Mouse (Mus musculus): Measurements from ENCODE around the gene Arpc4. TPM values are rescaled to one million over a fixed set of nuclear protein-coding genes. Genes with fewer than 3 reads are reported as not detected.

Gene Arpc4
- polyA plus RNA-seq, 1 experiment from 2014 or later, result 384 TPM

DNA sequence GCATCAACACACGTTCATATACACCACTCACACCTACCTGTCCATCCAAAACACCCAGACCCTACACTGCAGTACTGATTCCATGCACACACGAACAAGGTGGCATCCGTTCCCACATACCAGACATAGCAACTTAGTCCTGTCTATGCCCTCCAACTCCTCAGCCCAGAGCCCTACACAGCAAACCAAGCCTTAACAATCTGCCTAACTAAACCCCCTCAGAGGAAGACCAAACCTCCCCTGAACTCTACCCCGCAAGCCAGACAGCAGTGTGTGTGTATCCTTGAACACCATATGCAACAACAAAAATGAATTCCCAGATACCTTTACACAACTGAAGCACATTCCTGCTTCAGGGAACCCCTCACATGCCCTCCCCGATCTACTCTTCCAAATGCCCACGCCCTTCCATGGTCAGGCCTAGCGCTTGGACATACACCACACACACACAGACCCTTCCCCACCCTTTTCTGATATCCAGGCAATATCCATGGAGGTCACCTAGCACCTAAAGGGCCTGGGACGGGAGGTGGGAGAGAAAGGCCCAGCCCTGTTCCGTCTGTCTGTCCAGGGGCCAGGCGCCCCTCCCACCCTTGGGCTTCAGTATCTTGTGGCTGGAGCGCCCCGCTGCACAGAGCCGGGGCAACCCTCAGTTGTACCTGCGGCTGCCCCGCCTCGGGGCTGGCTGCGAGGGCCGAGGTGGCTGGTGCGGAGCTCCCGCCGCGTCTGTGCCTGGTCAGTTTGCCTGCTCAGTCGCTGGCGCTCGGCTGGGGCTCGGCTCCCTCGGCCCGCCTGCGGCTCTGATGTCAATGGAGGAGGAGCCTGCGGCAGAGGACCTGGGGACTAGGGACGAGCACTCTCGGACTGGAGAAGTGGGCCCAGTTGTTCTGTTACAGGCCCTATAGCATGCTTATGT is 34.5 kb upstream of the Arpc4 start, which contains the start of gene Camk1:
Gene Camk1, minus strand, starts transcription at position 808 of the 916 bp plus-strand sequence.
- Histone ChIP-seq H3K27me3 (no peaks in the 10 kb centered on the region), H3K27ac (0 out of 2 replicates have a peak within 1 kb of the TSS, but pooled peaks have one; percentile 28), H3K4me2 (replicated peaks) (peak within 1 kb of the TSS; percentile 72), H3K4me3 (peak within 1 kb of the TSS; percentile 62), H3K36me3 (peaks cover 28% of the 10 kb centered on the region), H3K4me1 (peaks cover 25% of the 10 kb centered on the region), H3K9ac (peak within 1 kb of the TSS; percentile 79), H3K9me3 (no peaks in the 10 kb centered on the region)
- ATAC-seq (ENCODE audit: low FRiP score, low read depth), result peak; percentile 87
- WGBS, result 14% methylated on average over 32 of the region's 32 CpGs

DNA sequence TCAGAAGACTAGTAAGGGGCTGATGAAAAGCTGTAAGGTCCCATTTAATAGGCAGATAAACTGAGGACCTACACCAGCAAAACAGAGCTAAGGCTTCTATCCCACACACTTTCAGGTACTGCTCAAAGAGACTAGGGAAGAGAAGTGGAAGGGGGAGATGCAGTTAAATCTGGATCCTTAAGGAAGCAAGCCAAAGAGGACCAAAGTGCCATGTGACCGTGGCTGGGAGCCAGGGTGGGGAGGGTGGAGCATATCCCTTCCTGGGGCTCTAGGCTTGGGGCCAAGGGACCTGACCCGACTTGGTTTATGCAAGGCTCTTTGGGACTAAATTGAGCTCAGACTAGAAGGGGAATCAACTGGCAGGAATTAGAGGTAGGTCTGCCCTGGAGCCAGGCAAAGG is 33.6 kb upstream of the Arpc4 start:
- Histone ChIP-seq H3K4me3 (peak overlapping the region; percentile 62; the same call in 1 of the 2 replicates), H3K4me1 (peaks cover 25% of the 10 kb centered on the region), H3K27me3 (no peaks in the 10 kb centered on the region), H3K9me3 (no peaks in the 10 kb centered on the region), H3K27ac (no peak overlapping the region), H3K4me2 (replicated peaks) (peak overlapping the region; percentile 72), H3K9ac (no peak overlapping the region), H3K36me3 (peaks cover 19% of the 10 kb centered on the region)
- 0 out of 2 replicates have a peak, but pooled peaks have one; percentile 4 for ATAC-seq (ENCODE audit: low FRiP score, low read depth)
- WGBS, result 42% methylated on average over 2 of the region's 2 CpGs

DNA sequence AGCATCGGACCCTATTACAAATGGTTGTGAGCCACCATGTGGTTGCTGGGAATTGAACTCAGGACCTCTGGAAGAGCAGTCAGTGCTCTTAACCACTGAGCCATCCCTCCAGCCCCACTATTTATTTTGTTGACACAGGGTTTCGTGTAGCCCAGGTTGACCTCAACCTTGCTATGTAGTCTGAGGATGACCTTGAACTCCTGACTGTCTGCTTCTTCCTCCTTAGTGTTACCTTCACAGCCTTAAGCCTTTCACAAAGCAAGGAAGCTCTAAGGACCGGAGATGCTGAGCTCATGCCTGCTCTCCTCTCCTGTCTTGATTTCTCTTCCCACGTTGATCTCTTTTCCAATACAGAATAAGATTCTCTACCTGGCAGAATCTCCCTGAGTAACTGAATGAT is 31.0 kb upstream of the Arpc4 start:
- H3K36me3 ChIP-seq, result no peaks in the 10 kb centered on the region
- ATAC-seq (ENCODE audit: low FRiP score, low read depth), result no peak
- H3K27ac ChIP-seq, result no peak overlapping the region
- no peaks in the 10 kb centered on the region for H3K27me3 ChIP-seq
- WGBS, result 77% methylated on average over 4 of the region's 4 CpGs
- no peak overlapping the region for H3K4me3 ChIP-seq
- H3K9ac ChIP-seq, result no peak overlapping the region
- H3K4me1 ChIP-seq, result peaks cover 20% of the 10 kb centered on the region
- H3K4me2 ChIP-seq (replicated peaks), result no peak overlapping the region
- no peaks in the 10 kb centered on the region for H3K9me3 ChIP-seq

DNA sequence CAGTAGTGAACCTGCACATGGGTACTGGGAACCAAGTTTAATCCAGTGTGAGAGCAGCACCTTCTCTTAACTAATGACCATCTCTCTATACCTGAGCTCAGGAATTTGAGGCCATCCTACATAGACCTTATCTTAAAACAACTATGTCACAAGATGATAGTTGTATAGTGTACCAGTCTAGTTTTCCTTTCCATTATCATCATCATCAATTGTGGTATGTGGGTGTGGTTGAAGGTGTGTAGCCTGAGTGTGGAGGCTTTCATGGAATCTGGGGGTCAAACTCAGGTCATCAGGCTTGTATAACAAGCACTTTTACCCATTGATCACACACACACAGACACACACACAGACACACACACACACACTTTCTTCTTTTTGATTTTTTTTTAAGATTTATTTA is 27.4 kb upstream of the Arpc4 start:
- no peaks in the 10 kb centered on the region for H3K36me3 ChIP-seq
- H3K9me3 ChIP-seq, result no peaks in the 10 kb centered on the region
- H3K4me1 ChIP-seq, result no peaks in the 10 kb centered on the region
- H3K4me3 ChIP-seq, result no peak overlapping the region
- no peak for ATAC-seq (ENCODE audit: low FRiP score, low read depth)
- H3K27ac ChIP-seq, result no peak overlapping the region
- H3K4me2 ChIP-seq (replicated peaks), result no peak overlapping the region
- H3K27me3 ChIP-seq, result no peaks in the 10 kb centered on the region
- no peak overlapping the region for H3K9ac ChIP-seq

DNA sequence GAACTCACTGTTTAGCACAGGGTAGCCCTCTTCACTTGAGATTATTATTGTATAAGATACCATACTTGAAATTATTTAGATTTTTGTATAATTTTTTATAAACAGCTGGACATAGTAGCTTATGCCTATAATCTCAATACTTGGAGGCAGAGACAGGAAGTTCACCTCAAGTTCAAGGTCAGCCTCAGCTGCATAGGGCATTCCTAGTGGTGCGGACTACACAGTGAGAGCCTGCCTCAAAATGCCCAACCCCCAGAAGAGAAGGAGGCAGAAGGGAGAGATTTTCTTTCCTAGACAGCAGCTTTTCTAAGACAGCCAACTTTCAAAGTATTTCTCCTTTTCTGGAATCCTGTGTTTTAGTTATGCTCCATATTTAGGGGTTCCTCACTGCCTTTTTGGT is 26.8 kb upstream of the Arpc4 start:
- Histone ChIP-seq H3K9ac (no peak overlapping the region), H3K4me2 (replicated peaks) (no peak overlapping the region), H3K27ac (no peak overlapping the region), H3K27me3 (no peaks in the 10 kb centered on the region), H3K36me3 (no peaks in the 10 kb centered on the region), H3K4me1 (no peaks in the 10 kb centered on the region), H3K9me3 (no peaks in the 10 kb centered on the region), H3K4me3 (no peak overlapping the region)
- WGBS, result 76% methylated on average over 1 of the region's 1 CpGs
- no peak for ATAC-seq (ENCODE audit: low FRiP score, low read depth)

DNA sequence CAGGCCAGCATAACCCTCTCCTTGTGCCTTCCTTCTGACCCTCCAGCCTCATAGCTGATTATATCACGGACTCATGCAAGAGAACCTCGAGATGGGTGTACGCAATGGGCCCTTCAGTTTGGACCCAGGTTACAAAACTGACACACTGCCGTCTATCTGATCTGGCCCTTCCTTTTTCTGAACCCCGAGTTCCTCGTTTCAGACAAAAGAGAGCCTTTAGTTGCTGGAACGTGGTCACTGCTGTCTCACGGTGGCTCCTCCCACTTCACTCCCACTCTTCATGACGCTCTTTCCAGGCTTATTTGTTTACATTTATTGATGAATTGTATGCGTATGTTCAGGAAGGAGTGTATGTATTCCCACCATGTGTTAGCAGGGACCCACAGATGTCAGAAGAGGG is 26.3 kb upstream of the Arpc4 start:
- WGBS, result 68% methylated on average over 10 of the region's 10 CpGs
- Histone ChIP-seq H3K4me2 (replicated peaks) (no peak overlapping the region), H3K27ac (no peak overlapping the region), H3K4me3 (no peak overlapping the region), H3K9me3 (no peaks in the 10 kb centered on the region), H3K9ac (no peak overlapping the region), H3K4me1 (no peaks in the 10 kb centered on the region), H3K27me3 (no peaks in the 10 kb centered on the region), H3K36me3 (no peaks in the 10 kb centered on the region)
- no peak for ATAC-seq (ENCODE audit: low FRiP score, low read depth)

DNA sequence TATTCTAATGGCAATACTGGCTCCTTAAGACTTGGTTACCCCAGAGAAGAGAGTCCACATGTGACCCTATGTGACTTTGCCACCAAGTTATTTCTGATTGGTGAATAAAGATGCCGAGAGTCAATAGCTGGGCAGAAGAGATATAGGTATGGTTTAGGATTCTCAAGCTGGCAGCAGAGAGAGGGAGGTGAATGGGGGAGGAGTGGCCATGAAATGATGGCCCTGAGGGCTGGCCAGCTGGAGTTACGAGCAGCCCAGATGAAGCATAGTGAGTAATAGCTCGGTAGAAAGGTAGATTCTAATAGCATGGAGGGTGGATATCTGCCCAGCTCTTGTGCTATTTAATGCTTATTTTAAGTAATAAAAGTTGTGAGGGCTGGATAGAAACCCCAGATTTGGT is 25.1 kb upstream of the Arpc4 start:
- WGBS, result 70% methylated on average over 3 of the region's 3 CpGs
- Histone ChIP-seq H3K36me3 (no peaks in the 10 kb centered on the region), H3K9me3 (no peaks in the 10 kb centered on the region), H3K27ac (no peak overlapping the region), H3K4me2 (replicated peaks) (no peak overlapping the region), H3K27me3 (no peaks in the 10 kb centered on the region), H3K4me3 (no peak overlapping the region), H3K4me1 (no peaks in the 10 kb centered on the region), H3K9ac (no peak overlapping the region)
- no peak for ATAC-seq (ENCODE audit: low FRiP score, low read depth)

DNA sequence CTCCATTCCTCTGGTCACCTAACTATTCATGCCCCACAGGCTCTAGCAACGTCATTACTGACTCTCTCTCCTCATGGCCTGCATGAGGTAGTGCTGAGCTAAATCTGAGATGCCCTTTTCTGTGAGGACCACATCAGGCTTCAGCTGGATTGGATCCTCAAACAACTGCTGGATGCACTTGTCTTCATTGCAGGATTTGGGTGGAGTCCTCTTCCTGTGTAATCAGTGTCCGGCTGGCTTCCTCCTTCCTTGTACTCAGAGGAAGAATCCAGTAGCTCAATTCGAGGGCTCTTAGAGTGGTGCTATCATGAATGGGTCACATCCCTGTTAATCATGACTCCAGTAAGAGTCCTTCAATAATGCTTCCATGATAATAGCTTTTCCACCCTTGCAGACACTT is 24.2 kb upstream of the Arpc4 start:
- H3K36me3 ChIP-seq, result no peaks in the 10 kb centered on the region
- H3K4me2 ChIP-seq (replicated peaks), result no peak overlapping the region
- H3K9me3 ChIP-seq, result no peaks in the 10 kb centered on the region
- no peak overlapping the region for H3K4me3 ChIP-seq
- 78% methylated on average over 3 of the region's 3 CpGs for WGBS
- H3K27ac ChIP-seq, result no peak overlapping the region
- ATAC-seq (ENCODE audit: low FRiP score, low read depth), result no peak
- no peaks in the 10 kb centered on the region for H3K27me3 ChIP-seq
- no peaks in the 10 kb centered on the region for H3K4me1 ChIP-seq
- no peak overlapping the region for H3K9ac ChIP-seq

DNA sequence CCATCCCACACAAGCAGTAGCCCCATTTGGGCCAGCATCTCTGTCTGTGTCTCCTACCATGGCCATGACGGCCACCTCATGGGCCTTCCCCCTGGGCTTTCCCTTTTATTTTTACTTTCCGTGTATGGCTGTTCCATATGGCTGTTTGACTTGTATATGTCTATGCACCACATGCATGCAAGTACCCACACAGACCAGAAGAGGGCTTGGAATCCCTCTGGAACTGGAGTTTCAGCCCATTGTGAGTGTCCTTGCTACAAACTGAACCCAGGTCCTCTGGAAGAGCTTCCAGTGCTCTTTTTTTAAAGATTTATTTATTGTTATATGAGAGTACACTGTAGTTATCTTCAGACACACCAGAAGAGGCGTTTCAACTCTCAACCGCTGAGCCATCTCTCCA is 16.4 kb upstream of the Arpc4 start:
- 80% methylated on average over 4 of the region's 4 CpGs for WGBS
- Histone ChIP-seq H3K4me3 (no peak overlapping the region), H3K9ac (no peak overlapping the region), H3K4me1 (no peaks in the 10 kb centered on the region), H3K27ac (no peak overlapping the region), H3K4me2 (replicated peaks) (no peak overlapping the region), H3K36me3 (peaks cover 5% of the 10 kb centered on the region), H3K9me3 (no peaks in the 10 kb centered on the region), H3K27me3 (no peaks in the 10 kb centered on the region)
- ATAC-seq (ENCODE audit: low FRiP score, low read depth), result no peak

DNA sequence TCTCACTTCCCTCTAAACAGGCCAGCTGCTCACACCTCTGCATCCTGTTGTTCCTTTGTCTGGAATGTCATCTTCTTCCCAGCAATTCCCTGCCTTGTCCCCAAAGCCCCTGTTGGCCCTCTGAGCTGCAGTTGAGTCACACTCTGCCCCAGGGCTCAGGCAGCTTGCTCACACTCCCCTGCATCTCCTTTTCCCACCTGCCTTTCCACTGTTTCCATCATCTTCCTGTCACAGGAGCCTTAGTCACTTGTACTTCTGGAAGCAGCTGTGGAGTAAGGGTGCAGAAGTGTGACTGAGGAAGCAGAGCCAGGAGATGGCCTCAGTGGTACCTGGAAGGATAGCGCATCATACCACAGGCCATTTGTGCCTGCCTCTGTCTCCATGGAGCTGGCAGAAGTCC is 15.7 kb upstream of the Arpc4 start:
- no peak overlapping the region for H3K4me3 ChIP-seq
- no peaks in the 10 kb centered on the region for H3K9me3 ChIP-seq
- no peak overlapping the region for H3K9ac ChIP-seq
- no peak for ATAC-seq (ENCODE audit: low FRiP score, low read depth)
- H3K27ac ChIP-seq, result no peak overlapping the region
- WGBS, result 93% methylated on average over 1 of the region's 1 CpGs
- no peaks in the 10 kb centered on the region for H3K27me3 ChIP-seq
- H3K36me3 ChIP-seq, result peaks cover 13% of the 10 kb centered on the region
- no peak overlapping the region for H3K4me2 ChIP-seq (replicated peaks)
- H3K4me1 ChIP-seq, result no peaks in the 10 kb centered on the region

DNA sequence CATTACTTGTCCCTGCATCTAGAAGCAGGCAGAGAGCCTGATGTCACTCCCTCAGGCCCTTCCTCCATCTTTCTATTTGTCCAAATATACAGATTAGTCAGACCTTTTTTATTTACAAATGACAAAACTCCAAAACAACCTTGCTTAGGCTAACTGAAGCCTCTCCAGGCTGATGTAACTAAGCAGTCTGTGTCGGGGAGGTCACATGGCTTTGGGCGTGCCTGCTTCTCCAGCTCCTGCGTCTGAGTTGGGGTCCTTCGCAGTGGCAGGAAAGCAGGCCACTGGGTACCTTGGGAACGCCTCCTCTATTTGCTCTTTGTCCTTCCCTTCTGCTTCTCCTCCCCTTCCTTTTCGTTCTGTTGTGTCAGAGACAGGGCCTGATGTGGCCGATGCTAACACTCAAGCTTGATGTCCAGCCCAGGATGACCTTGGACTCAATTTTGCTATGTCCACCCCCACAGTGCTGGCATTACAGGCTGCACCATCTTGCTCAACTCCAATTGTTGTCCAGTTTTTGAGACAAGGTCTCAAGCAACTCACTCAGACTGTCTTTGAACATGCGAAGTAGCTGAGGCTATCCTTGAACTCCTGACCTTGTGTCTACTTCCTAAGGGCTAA is 13.3 kb upstream of the Arpc4 start:
- no peak for ATAC-seq (ENCODE audit: low FRiP score, low read depth)
- Histone ChIP-seq H3K9me3 (no peaks in the 10 kb centered on the region), H3K27me3 (no peaks in the 10 kb centered on the region), H3K9ac (no peak overlapping the region), H3K27ac (no peak overlapping the region), H3K4me3 (no peak overlapping the region), H3K36me3 (peaks cover 31% of the 10 kb centered on the region), H3K4me2 (replicated peaks) (no peak overlapping the region), H3K4me1 (no peaks in the 10 kb centered on the region)
- 71% methylated on average over 8 of the region's 8 CpGs for WGBS

DNA sequence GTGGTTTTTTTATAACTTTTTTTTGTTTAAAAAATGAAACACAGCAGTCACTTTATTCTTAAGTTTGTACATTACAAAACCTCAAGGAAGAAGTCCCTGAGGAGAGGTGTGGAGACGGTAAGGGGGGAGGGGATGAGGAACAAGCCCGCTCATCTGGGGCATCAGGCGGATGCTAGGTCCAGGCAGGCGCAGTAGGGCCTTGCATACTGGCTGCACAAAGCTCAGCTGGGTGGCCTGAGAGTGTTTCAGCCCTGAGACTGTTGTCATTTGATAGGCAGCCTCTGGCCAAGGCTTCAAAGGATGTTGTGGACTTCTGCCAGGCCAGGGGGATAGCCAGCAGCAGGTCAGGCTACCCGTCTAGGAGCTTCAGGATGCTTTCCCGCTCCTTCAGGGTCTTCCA is 11.3 kb upstream of the Arpc4 start:
- Histone ChIP-seq H3K27me3 (no peaks in the 10 kb centered on the region), H3K4me1 (no peaks in the 10 kb centered on the region), H3K9me3 (no peaks in the 10 kb centered on the region), H3K4me2 (replicated peaks) (no peak overlapping the region), H3K36me3 (peaks cover 52% of the 10 kb centered on the region), H3K4me3 (no peak overlapping the region), H3K27ac (no peak overlapping the region), H3K9ac (no peak overlapping the region)
- ATAC-seq (ENCODE audit: low FRiP score, low read depth), result no peak
- WGBS, result 90% methylated on average over 6 of the region's 6 CpGs

All from limb, embryonic 13.5 days (tissue).